ENCODE assay signal across 16 mouse cellular contexts in genomic region chr12:87283706-87284105, GRCm38 (mm10). TPM values are rescaled to one million over a fixed set of nuclear protein-coding genes. Genes with fewer than 3 reads are reported as not detected.
"Had no signal": no experiment of that assay in that cellular context is flagged by ENCODE, and none has a peak within 500 bp of the region (broad histone marks: within the 10 kb centered on the region; RNA-seq: fewer than 3 reads in every experiment).

No protein-coding gene starts in this region.

- H3K4me2 ChIP-seq: liver, embryonic 15.5 days; lung, embryonic 14.5 days; midbrain, embryonic 11.5 days; midbrain, embryonic 13.5 days; midbrain, embryonic 15.5 days; neural tube, embryonic 12.5 days; stomach, embryonic 15.5 days had no signal

- H3K4me1 ChIP-seq: midbrain, embryonic 13.5 days; midbrain, embryonic 15.5 days; stomach, embryonic 15.5 days had no signal

- H3K9ac ChIP-seq: liver, embryonic 15.5 days; liver, postnatal 0 days; lung, embryonic 14.5 days; midbrain, embryonic 13.5 days; midbrain, embryonic 15.5 days; neural tube, embryonic 12.5 days; stomach, embryonic 15.5 days had no signal

- H3K27me3 ChIP-seq: liver, embryonic 15.5 days; midbrain, embryonic 13.5 days; midbrain, embryonic 15.5 days; neural tube, embryonic 12.5 days; stomach, embryonic 15.5 days had no signal

- ATAC-seq: liver, postnatal 0 days; midbrain, embryonic 13.5 days; midbrain, embryonic 15.5 days had no signal

- H3K27ac ChIP-seq: liver, embryonic 15.5 days; macrophage; midbrain, embryonic 13.5 days; midbrain, embryonic 15.5 days; neural tube, embryonic 12.5 days; stomach, embryonic 15.5 days; stomach, postnatal 0 days had no signal

- DNase-seq: liver, postnatal 0 days; lung, embryonic 14.5 days; lung, postnatal 14 days; lung, postnatal 36 days; right cerebral cortex, postnatal 14 days; thymus, postnatal 25 days; thymus, postnatal 4 days had no signal

- H3K9me3 ChIP-seq: liver, embryonic 15.5 days; midbrain, embryonic 13.5 days; midbrain, embryonic 15.5 days; stomach, embryonic 15.5 days had no signal

- H3K36me3 ChIP-seq: liver, embryonic 15.5 days; midbrain, embryonic 13.5 days; midbrain, embryonic 15.5 days; neural tube, embryonic 12.5 days; stomach, embryonic 15.5 days had no signal

- H3K4me3 ChIP-seq: liver, embryonic 15.5 days; megakaryocyte, embryonic 14.5 days; midbrain, embryonic 13.5 days; midbrain, embryonic 15.5 days; neural tube, embryonic 12.5 days; stomach, embryonic 15.5 days had no signal

RNA-seq across cellular contexts. Expression of gene Ism2, which starts 15.8 kb away (rescaled TPM):
- polyA plus RNA-seq: macrophage had no signal
